ENCODE assay signal across 8 mouse cellular contexts in genomic region chr9:44921543-44921942, GRCm38 (mm10). TPM values are rescaled to one million over a fixed set of nuclear protein-coding genes. Genes with fewer than 3 reads are reported as not detected.
DNase-seq lines count a peak whose midpoint lies in the region; ATAC-seq lines count a peak whose summit lies in the region.

No protein-coding gene starts in this region.

- H3K27me3 ChIP-seq in limb, embryonic 15.5 days, result no peaks in the 10 kb centered on the region
- H3K27me3 ChIP-seq in stomach, embryonic 16.5 days (ENCODE audit: control insufficient read depth, insufficient read depth, low read length), result no peaks in the 10 kb centered on the region

- H3K4me3 ChIP-seq in limb, embryonic 15.5 days, result peak overlapping the region; percentile 93
- peak overlapping the region; percentile 99 for H3K4me3 ChIP-seq in stomach, embryonic 16.5 days (replicated peaks; ENCODE audit: low read length)

- WGBS in limb, embryonic 15.5 days, result 74% methylated on average over 2 of the region's 2 CpGs
- 61% methylated on average over 2 of the region's 2 CpGs for WGBS in stomach, embryonic 16.5 days

- H3K36me3 ChIP-seq in limb, embryonic 15.5 days, result peaks cover under 1% of the 10 kb centered on the region; the same call in 1 of the 2 replicates
- 0 out of 2 replicates have a peak, but pooled peaks cover 3% of the 10 kb centered on the region for H3K36me3 ChIP-seq in stomach, embryonic 16.5 days (ENCODE audit: control insufficient read depth, insufficient read depth, low read length)

- peak; percentile 8 for DNase-seq in CD4-positive, CD25-positive, alpha-beta regulatory T cell, adult 2 months (ENCODE audit: low read depth, low spot score)
- DNase-seq in lung, postnatal 36 days, result peak; percentile 7
- no peak for DNase-seq in lung, postnatal 10 days
- DNase-seq in layer of hippocampus, adult 18-20 months (ENCODE audit: low spot score in 2 of 2), result no peak
- DNase-seq in cerebellum, postnatal 25 days, result no peak

- no peaks in the 10 kb centered on the region for H3K9me3 ChIP-seq in limb, embryonic 15.5 days
- no peaks in the 10 kb centered on the region for H3K9me3 ChIP-seq in stomach, embryonic 16.5 days (replicated peaks; ENCODE audit: control insufficient read depth, low read length)

- H3K4me1 ChIP-seq in limb, embryonic 15.5 days, result peaks cover 8% of the 10 kb centered on the region
- peaks cover 8% of the 10 kb centered on the region for H3K4me1 ChIP-seq in stomach, embryonic 16.5 days (ENCODE audit: control insufficient read depth, insufficient read depth, low read length)

- no peak for ATAC-seq in CD4-positive, CD25-positive, alpha-beta regulatory T cell, adult 4 months
- ATAC-seq in limb, embryonic 15.5 days (ENCODE audit: insufficient number of reproducible peaks, low FRiP score, low TSS enrichment, low read depth), result no peak
- ATAC-seq in stomach, embryonic 16.5 days (ENCODE audit: insufficient read depth, low FRiP score), result no peak

- H3K9ac ChIP-seq in limb, embryonic 15.5 days, result no peak overlapping the region
- H3K9ac ChIP-seq in stomach, embryonic 16.5 days (ENCODE audit: low read length), result no peak overlapping the region

- H3K27ac ChIP-seq in limb, embryonic 15.5 days, result peak overlapping the region; percentile 90
- peak overlapping the region; percentile 97 for H3K27ac ChIP-seq in stomach, embryonic 16.5 days (ENCODE audit: low read length)

- peak overlapping the region; percentile 56 for H3K4me2 ChIP-seq in limb, embryonic 15.5 days
- peak overlapping the region; percentile 67 for H3K4me2 ChIP-seq in stomach, embryonic 16.5 days (ENCODE audit: low read depth, low read length)

RNA-seq across cellular contexts. Expression of gene Atp5l, which starts 1.0 kb away (rescaled TPM):
- polyA plus RNA-seq in CD4-positive, CD25-positive, alpha-beta regulatory T cell, adult 4 months (2017; shearing (Covaris generic)), result 100 to 1,000 TPM; 416 to 524 TPM
- polyA plus RNA-seq in limb, embryonic 15.5 days (2015; fragmentation: Nextera tagmentation; extraction: Ambion mirVana), result 568 and 652 TPM in 2 replicates
- polyA plus RNA-seq in stomach, embryonic 16.5 days (2015; fragmentation: Nextera tagmentation; extraction: Ambion mirVana), result 660 and 783 TPM in 2 replicates
- 100 to 1,000 TPM; 334 to 337 TPM for total RNA-seq in layer of hippocampus, adult 18-20 months (2021)

RNA-seq across cellular contexts. Expression of gene Kmt2a, which starts 40.4 kb away (rescaled TPM):
- polyA plus RNA-seq in CD4-positive, CD25-positive, alpha-beta regulatory T cell, adult 4 months (2017; shearing (Covaris generic)), result 10 to 100 TPM; 34.7 to 41.1 TPM
- 12.4 and 13.7 TPM in 2 replicates for polyA plus RNA-seq in limb, embryonic 15.5 days (2015; fragmentation: Nextera tagmentation; extraction: Ambion mirVana)
- 7.1 and 8.8 TPM in 2 replicates for polyA plus RNA-seq in stomach, embryonic 16.5 days (2015; fragmentation: Nextera tagmentation; extraction: Ambion mirVana)
- 10 to 100 TPM; 72.0 to 84.2 TPM for total RNA-seq in layer of hippocampus, adult 18-20 months (2021)

RNA-seq across cellular contexts. Expression of gene Ube4a, which starts 43.9 kb away (rescaled TPM):
- 10 to 100 TPM; 26.6 to 40.4 TPM for polyA plus RNA-seq in CD4-positive, CD25-positive, alpha-beta regulatory T cell, adult 4 months (2017; shearing (Covaris generic))
- 23.9 and 24.8 TPM in 2 replicates for polyA plus RNA-seq in limb, embryonic 15.5 days (2015; fragmentation: Nextera tagmentation; extraction: Ambion mirVana)
- 24.8 and 27.5 TPM in 2 replicates for polyA plus RNA-seq in stomach, embryonic 16.5 days (2015; fragmentation: Nextera tagmentation; extraction: Ambion mirVana)
- 10 to 100 TPM; 67.0 to 73.5 TPM for total RNA-seq in layer of hippocampus, adult 18-20 months (2021)

RNA-seq across cellular contexts. Expression of gene Cd3g, which starts 58.7 kb away (rescaled TPM):
- 1,000 to 10,000 TPM; 1,425 to 1,626 TPM for polyA plus RNA-seq in CD4-positive, CD25-positive, alpha-beta regulatory T cell, adult 4 months (2017; shearing (Covaris generic))
- polyA plus RNA-seq in limb, embryonic 15.5 days (2015; fragmentation: Nextera tagmentation; extraction: Ambion mirVana), result 0.51 and 0.76 TPM in 2 replicates
- polyA plus RNA-seq in stomach, embryonic 16.5 days (2015; fragmentation: Nextera tagmentation; extraction: Ambion mirVana), result 0.75 and 0.76 TPM in 2 replicates
- total RNA-seq in layer of hippocampus, adult 18-20 months (2021), result not detected

Comparison
In these comparisons a context has a peak if more than half of its experiments do, and no peak if none do; other contexts are left out.
1. DNase-seq: peak in CD4-positive, CD25-positive, alpha-beta regulatory T cell, adult 2 months (single experiment) and lung, postnatal 36 days (single experiment); none in lung, postnatal 10 days (single experiment), layer of hippocampus, adult 18-20 months (0 of 2) and cerebellum, postnatal 25 days (0 of 2).